Mouse (Mus musculus) thymus, postnatal 14 days (tissue): Measurements from ENCODE around the gene Mepe.

Source experiments
- DNase-seq: peaks from one replicate; pipeline ENCODE4 v3.0.0; 2021

Gene Mepe

GRCm38 (mm10) chr5:104357575-104357974, 32.4 kb downstream of the Mepe start:
- DNase-seq: no peak

GRCm38 (mm10) chr5:104358592-104358991, 33.5 kb downstream of the Mepe start:
- DNase-seq: no peak

- DNase-seq: no peak
Observed at GRCm38 (mm10) chr5:104359257-104359656, 34.1 kb downstream of the Mepe start.

DNA sequence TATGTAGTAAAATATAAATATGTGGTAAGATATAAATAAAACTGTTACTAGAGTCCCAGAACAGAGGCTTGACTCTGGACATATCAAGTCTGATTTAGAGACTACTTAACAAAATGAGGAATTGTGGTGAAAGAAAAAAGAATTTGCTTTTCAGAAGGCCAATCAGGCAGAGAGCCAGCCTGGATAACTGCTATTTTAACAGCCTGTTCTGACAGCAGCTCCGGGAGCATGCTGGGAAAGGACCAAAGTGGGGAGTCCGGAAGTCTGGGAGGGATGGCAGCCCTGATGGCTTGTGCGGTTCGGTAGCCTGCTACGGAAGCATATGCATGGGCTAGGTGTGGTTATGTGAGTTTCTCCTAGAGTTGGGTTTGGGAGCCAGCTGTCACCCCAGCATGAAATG, 45.5 kb downstream of the Mepe start:
- no peak for DNase-seq

DNA sequence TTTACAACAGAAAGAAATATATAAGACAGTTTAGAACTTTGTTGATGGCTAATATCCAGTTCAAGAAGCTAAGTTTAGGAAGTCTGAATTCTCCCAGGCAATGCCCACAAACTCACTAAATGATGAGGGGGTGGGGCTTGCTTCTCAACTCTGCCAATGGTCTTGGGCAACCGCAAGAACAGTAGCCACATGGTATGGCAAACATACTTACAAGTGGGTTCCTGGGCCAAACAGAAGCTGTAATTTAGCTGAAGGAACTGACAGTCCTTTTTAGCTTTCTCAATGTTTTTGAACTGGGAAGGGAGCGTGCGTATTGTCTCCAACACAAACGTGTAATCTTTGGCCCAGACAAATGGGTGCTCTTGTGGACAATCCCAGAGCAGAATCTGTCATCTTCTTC, 46.2 kb downstream of the Mepe start:
- no peak for DNase-seq

DNA sequence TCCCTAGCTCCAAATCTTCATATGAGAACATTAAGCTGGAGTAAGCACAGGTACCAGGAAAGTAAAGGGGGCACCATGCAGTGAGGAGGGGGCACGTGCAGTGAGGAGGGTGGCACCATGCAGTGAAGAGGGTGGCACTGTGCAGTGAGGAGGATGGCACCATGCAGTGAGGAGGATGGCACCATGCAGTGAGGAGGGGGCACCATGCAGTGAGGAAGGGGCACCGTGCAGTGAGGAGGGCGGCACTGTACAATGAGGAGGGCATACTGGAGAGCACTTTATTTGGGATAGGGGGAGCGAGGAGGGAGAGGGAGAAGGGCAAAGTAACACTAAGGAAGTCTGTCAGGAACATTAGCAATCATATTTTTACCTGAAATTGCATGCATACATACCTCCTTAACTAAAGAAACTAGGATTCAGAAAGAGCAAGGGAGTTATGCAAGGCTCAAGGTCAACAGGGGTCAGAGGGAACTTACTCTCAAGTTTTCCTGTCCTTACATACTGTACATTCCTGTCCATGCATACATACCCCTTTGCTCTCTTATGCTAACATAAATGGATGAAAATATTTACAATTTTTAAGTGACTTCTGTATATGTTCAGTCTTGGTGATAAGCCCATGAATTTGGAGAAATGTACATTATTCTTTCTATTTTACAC, 48.6 kb downstream of the Mepe start:
- DNase-seq: no peak

DNA sequence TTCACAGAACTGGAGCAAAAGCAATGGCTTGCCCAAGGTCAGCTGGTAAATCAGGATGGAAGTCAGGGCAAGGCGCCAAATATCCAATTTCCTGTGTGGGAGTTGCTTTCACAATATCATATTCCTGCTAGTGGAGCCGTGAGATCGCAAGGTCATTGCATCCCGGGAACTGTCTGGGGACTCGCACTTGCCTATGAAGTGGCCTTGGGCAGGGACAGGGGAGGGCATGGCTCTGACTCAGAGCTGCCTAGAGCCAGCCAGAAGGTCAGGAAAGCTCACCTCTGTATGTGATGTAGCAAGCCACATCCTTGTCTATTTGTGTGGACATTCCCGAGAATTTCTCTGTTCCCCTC, 49.2 kb downstream of the Mepe start:
- DNase-seq: no peak

- no peak for DNase-seq
Observed at GRCm38 (mm10) chr5:104375132-104375531, 50.0 kb downstream of the Mepe start.

- DNase-seq: no peak
Observed at GRCm38 (mm10) chr5:104376890-104377289, 51.8 kb downstream of the Mepe start.

GRCm38 (mm10) chr5:104380574-104380973, 55.4 kb downstream of the Mepe start:
- no peak for DNase-seq

DNA sequence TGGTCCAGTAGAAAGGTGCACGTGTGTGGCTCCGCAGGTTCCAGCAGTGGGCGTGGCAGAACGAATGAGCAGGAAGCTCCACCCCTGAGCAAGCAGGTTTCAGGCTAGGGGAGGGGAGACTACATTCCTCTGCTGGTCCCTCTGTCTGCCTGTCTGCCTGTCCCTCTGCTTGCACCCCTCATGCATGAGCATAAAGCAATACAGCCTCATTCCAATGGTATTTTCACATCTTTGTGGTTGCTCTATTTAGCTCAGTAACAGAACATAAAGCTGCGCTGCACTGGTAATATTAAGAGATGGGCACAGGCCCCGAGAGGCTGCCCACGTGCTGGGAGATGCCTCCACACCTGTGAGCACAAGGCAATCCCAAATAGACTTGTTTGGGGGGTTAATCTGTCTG, 56.5 kb downstream of the Mepe start:
- no peak for DNase-seq

- DNase-seq: no peak
Observed at GRCm38 (mm10) chr5:104384540-104384939, 59.4 kb downstream of the Mepe start.

DNA sequence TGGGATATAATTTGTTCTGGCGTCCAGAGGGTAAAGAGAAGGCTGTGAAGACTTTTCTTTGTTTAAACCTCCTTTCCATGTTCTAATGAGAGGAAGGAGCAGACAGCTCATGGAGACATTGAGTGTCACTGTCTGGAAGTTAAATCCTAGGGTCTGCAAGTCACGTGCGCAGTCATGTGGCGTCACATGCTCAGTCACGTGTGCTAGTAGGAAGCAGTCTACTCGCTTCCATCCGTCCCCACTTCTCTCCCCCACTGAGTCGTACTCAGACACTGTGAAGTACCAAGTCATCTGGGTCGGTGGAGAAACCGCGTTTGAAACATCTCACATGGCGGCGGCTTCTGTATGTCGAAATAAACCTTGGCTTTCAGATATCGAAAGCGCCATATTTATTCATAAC, 60.4 kb downstream of the Mepe start:
- no peak for DNase-seq

- no peak for DNase-seq
Observed at GRCm38 (mm10) chr5:104386908-104387307, 61.8 kb downstream of the Mepe start.
